Mouse (Mus musculus) lung, postnatal 4 days (tissue): ENCODE measurements around the gene Gm28490.
"Not testable (repeated sequence)": the region's sequence is repeated elsewhere in the genome, so short reads cannot be mapped to it uniquely, and the experiment has no call there.

ENCODE experiments used
- DNase-seq, 2 experiments: peaks; one replicate each; pipeline ENCODE4 v3.0.0; 2021

The Gm28490 gene

DNA sequence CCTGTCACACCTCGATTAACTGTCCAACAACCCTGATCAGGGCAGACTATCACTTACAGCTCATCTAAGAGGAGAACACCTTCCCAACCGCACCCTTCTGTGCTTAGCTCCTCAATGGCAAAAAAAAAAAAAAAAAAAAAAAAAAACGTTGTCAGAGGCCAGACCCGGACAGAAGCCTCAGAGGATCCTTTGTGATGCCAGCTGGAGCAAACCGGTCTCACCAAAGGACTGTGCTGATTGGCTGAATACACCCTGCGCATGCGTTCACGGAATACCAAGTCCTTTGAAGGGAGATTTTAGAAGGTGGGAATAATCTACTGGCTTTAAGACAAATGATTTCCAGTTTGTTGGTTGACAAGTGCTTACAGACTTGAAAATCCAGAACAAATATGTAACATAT is at the start of gene Gm28490:
Gene Gm28490, minus strand, starts transcription at position 101 of the 400 bp plus-strand sequence.
- not testable (repeated sequence) for DNase-seq
